Mouse (Mus musculus) CD4-positive, CD25-positive, alpha-beta regulatory T cell, adult 4 months (primary cell): ENCODE measurements at regions not wholly inside any gene's neighbourhood (a gene's known extent, or its start where the extent isn't known, plus 50 kb on each side); places are given as distances from the start of the nearest gene placed in this dataset.
"Not testable (repeated sequence)": the region's sequence is repeated elsewhere in the genome, so short reads cannot be mapped to it uniquely, and the experiment has no call there.

Experiments used
- ATAC-seq: one replicate; pipeline ENCODE4 v1.8.0; 2017

GRCm38 (mm10) chr14:15061966-15062860 is 259.0 kb downstream of the Nek10 start:
- ATAC-seq, result peak; percentile 48

GRCm38 (mm10) chr14:15062861-15063418 is 259.7 kb downstream of the Nek10 start:
- ATAC-seq, result peak; percentile 96

GRCm38 (mm10) chr14:15064991-15065525 is 261.8 kb downstream of the Nek10 start:
- no peak for ATAC-seq

GRCm38 (mm10) chr14:15075877-15076276 is 272.7 kb downstream of the Nek10 start:
- ATAC-seq, result no peak

- no peak for ATAC-seq
Measured at GRCm38 (mm10) chr14:15082889-15083288, 279.7 kb downstream of the Nek10 start.

GRCm38 (mm10) chr14:15083812-15084211 is 280.6 kb downstream of the Nek10 start:
- ATAC-seq, result peak; percentile 97

- no peak for ATAC-seq
Measured at GRCm38 (mm10) chr14:15087061-15087460, 283.8 kb downstream of the Nek10 start.

- no peak for ATAC-seq
Measured at GRCm38 (mm10) chr14:15096865-15097264, 293.6 kb downstream of the Nek10 start.

- peak; percentile 98 for ATAC-seq
Measured at GRCm38 (mm10) chr14:15099909-15100308, 296.7 kb downstream of the Nek10 start.

GRCm38 (mm10) chr14:15107795-15108321 is 304.6 kb downstream of the Nek10 start:
- ATAC-seq, result no peak

- no peak for ATAC-seq
Measured at GRCm38 (mm10) chr14:15119745-15120144, 316.5 kb downstream of the Nek10 start.

- no peak for ATAC-seq
Measured at GRCm38 (mm10) chr14:15128157-15128556, 310.6 kb downstream of the Lrrc3b start.

GRCm38 (mm10) chr14:15140871-15141270 is 297.9 kb downstream of the Lrrc3b start:
- not testable (repeated sequence) for ATAC-seq

GRCm38 (mm10) chr14:15142839-15143238 is 295.9 kb downstream of the Lrrc3b start:
- peak; percentile 39 for ATAC-seq

- ATAC-seq, result no peak
Measured at GRCm38 (mm10) chr14:15148516-15148915, 290.3 kb downstream of the Lrrc3b start.
